Comparison of ENCODE assay signal across 20 mouse cellular contexts in the genomic region with DNA sequence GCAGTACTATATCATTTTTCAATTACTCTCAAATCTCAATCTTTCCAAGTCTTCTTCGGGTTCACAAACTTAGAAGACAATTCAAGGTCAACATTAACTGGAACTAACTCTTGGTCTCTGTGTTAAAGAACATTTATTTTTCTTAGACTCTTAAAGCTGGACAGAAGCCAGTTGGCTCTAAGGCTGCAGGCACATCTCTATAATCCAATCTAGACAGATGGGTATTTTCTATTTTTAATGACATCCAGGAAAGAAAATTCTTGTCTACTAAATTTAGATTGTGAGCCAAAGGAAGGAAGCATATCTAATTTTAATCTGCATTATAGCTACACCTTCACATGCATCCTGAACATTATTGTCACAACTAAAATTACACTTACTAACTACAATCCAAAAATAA. TPM values are rescaled to one million over a fixed set of nuclear protein-coding genes. Genes with fewer than 3 reads are reported as not detected.
A peak's percentile ranks its signal among the peaks of the same experiment; 100 is the strongest.
DNase-seq lines count a peak whose midpoint lies in the region; ATAC-seq lines count a peak whose summit lies in the region.
"Had no signal": no experiment of that assay in that cellular context is flagged by ENCODE, and none has a peak within 500 bp of the region (broad histone marks: within the 10 kb centered on the region; RNA-seq: fewer than 3 reads in every experiment).

No protein-coding gene starts in this region.

- intact Hi-C loops in heart, postnatal 10 days (cut with DNase I): no loop called here

- no peak for ATAC-seq in embryonic facial prominence, embryonic 14.5 days (ENCODE audit: low read depth)
- no peak for ATAC-seq in heart, embryonic 16.5 days (replicated peaks; ENCODE audit: extremely low read depth, insufficient read depth, low FRiP score)
- no peak for ATAC-seq in liver, embryonic 11.5 days (replicated peaks; ENCODE audit: low FRiP score)
- ATAC-seq: forebrain, embryonic 15.5 days; inflammation-experienced regulatory T-cells, adult 6 months; liver, embryonic 12.5 days had no signal

- H3K4me1 ChIP-seq in embryonic facial prominence, embryonic 14.5 days (ENCODE audit: control insufficient read depth, insufficient read depth, low read length): no peaks in the 10 kb centered on the region
- peaks cover 5% of the 10 kb centered on the region; the same call in 1 of the 2 replicates for H3K4me1 ChIP-seq in embryonic facial prominence, embryonic 10.5 days
- H3K4me1 ChIP-seq in heart, embryonic 16.5 days (ENCODE audit: control insufficient read depth, insufficient read depth, low read length): peaks cover 4% of the 10 kb centered on the region
- peaks cover 3% of the 10 kb centered on the region; the same call in 1 of the 2 replicates for H3K4me1 ChIP-seq in liver, embryonic 11.5 days (replicated peaks; ENCODE audit: control insufficient read depth, insufficient read depth, low read length)
- H3K4me1 ChIP-seq: hindbrain, embryonic 10.5 days; kidney, embryonic 15.5 days; lung, embryonic 15.5 days; midbrain, embryonic 15.5 days had no signal

- no peak overlapping the region for H3K4me3 ChIP-seq in embryonic facial prominence, embryonic 14.5 days (ENCODE audit: low read depth, low read length)
- H3K4me3 ChIP-seq in embryonic facial prominence, embryonic 10.5 days: no peak overlapping the region
- H3K4me3 ChIP-seq in heart, embryonic 16.5 days (ENCODE audit: low read length): no peak overlapping the region
- no peak overlapping the region for H3K4me3 ChIP-seq in liver, embryonic 11.5 days (ENCODE audit: low read depth, low read length)
- H3K4me3 ChIP-seq: forebrain, embryonic 15.5 days; gastrocnemius, adult 2 months; hindbrain, embryonic 10.5 days; kidney, embryonic 15.5 days; liver, embryonic 12.5 days; lung, embryonic 15.5 days; midbrain, embryonic 15.5 days had no signal

- peak; percentile 54 for DNase-seq in embryonic facial prominence, embryonic 14.5 days (ENCODE audit: low spot score)
- DNase-seq in embryonic facial prominence, embryonic 10.5 days (ENCODE audit: low spot score): no peak
- DNase-seq in heart, postnatal 10 days: no peak
- DNase-seq in left cerebral cortex, adult 11 months (ENCODE audit: low spot score): peak; percentile 19
- DNase-seq in left cerebral cortex, adult 8-10 months (ENCODE audit: low spot score in 2 of 2): no peak
- peak; percentile 79 for DNase-seq in brain, adult 2 months (ENCODE audit: low read depth, low spot score)
- DNase-seq in liver, embryonic 11.5 days (ENCODE audit: low spot score): no peak
- DNase-seq: cerebellum, postnatal 10 days; embryo, embryonic 11 days; gastrocnemius, adult 2 months; thymus, postnatal 4 days had no signal

- H3K27me3 ChIP-seq in embryonic facial prominence, embryonic 14.5 days (replicated peaks; ENCODE audit: control insufficient read depth, insufficient read depth, low read length): no peaks in the 10 kb centered on the region
- no peaks in the 10 kb centered on the region for H3K27me3 ChIP-seq in embryonic facial prominence, embryonic 10.5 days (replicated peaks; ENCODE audit: low read depth, poor library complexity, severe bottlenecking)
- no peaks in the 10 kb centered on the region for H3K27me3 ChIP-seq in heart, embryonic 16.5 days (ENCODE audit: control insufficient read depth, insufficient read depth, low read length)
- no peaks in the 10 kb centered on the region for H3K27me3 ChIP-seq in liver, embryonic 11.5 days (replicated peaks; ENCODE audit: control insufficient read depth, insufficient read depth, low read length)
- H3K27me3 ChIP-seq: CH12.LX; forebrain, embryonic 15.5 days; kidney, embryonic 15.5 days; liver, embryonic 12.5 days; lung, embryonic 15.5 days; midbrain, embryonic 15.5 days had no signal

- H3K27ac ChIP-seq in embryonic facial prominence, embryonic 14.5 days (replicated peaks; ENCODE audit: low read depth, low read length): no peak overlapping the region
- H3K27ac ChIP-seq in embryonic facial prominence, embryonic 10.5 days (replicated peaks): no peak overlapping the region
- peak overlapping the region; percentile 1; the same call in 1 of the 2 replicates for H3K27ac ChIP-seq in heart, embryonic 16.5 days (ENCODE audit: low read length)
- no peak overlapping the region for H3K27ac ChIP-seq in liver, embryonic 11.5 days (ENCODE audit: low read depth, low read length)
- H3K27ac ChIP-seq: forebrain, embryonic 15.5 days; gastrocnemius, adult 2 months; hindbrain, embryonic 10.5 days; liver, embryonic 12.5 days; lung, embryonic 15.5 days; midbrain, embryonic 15.5 days had no signal

- H3K36me3 ChIP-seq in embryonic facial prominence, embryonic 14.5 days (ENCODE audit: control insufficient read depth, insufficient read depth, low read length): peaks cover 7% of the 10 kb centered on the region; the same call in 1 of the 2 replicates
- H3K36me3 ChIP-seq in embryonic facial prominence, embryonic 10.5 days (replicated peaks): peaks cover 29% of the 10 kb centered on the region
- H3K36me3 ChIP-seq in heart, embryonic 16.5 days (ENCODE audit: control insufficient read depth, insufficient read depth): no peaks in the 10 kb centered on the region
- no peaks in the 10 kb centered on the region for H3K36me3 ChIP-seq in liver, embryonic 11.5 days (ENCODE audit: control insufficient read depth, insufficient read depth, low read length)
- H3K36me3 ChIP-seq: forebrain, embryonic 15.5 days; liver, embryonic 12.5 days; lung, embryonic 15.5 days; midbrain, embryonic 15.5 days had no signal

- 49% methylated on average over 1 of the region's 1 CpGs for whole genome bisulfite sequencing in embryonic facial prominence, embryonic 14.5 days
- 93% methylated on average over 1 of the region's 1 CpGs for WGBS in embryonic facial prominence, embryonic 10.5 days
- WGBS in heart, embryonic 16.5 days: 52% methylated on average over 1 of the region's 1 CpGs
- 90% methylated on average over 1 of the region's 1 CpGs for WGBS in liver, embryonic 11.5 days

- H3K9ac ChIP-seq in embryonic facial prominence, embryonic 14.5 days (ENCODE audit: low read depth, low read length): no peak overlapping the region
- H3K9ac ChIP-seq in heart, embryonic 16.5 days (ENCODE audit: low read length): no peak overlapping the region
- H3K9ac ChIP-seq in liver, embryonic 11.5 days (ENCODE audit: low read depth, low read length): no peak overlapping the region
- H3K9ac ChIP-seq: forebrain, embryonic 15.5 days; kidney, embryonic 15.5 days; liver, embryonic 12.5 days; lung, embryonic 15.5 days; midbrain, embryonic 15.5 days had no signal

- no peaks in the 10 kb centered on the region for H3K9me3 ChIP-seq in embryonic facial prominence, embryonic 14.5 days (ENCODE audit: control insufficient read depth, low read length)
- no peaks in the 10 kb centered on the region for H3K9me3 ChIP-seq in embryonic facial prominence, embryonic 10.5 days
- no peaks in the 10 kb centered on the region for H3K9me3 ChIP-seq in heart, embryonic 16.5 days (replicated peaks; ENCODE audit: control insufficient read depth, low read length)
- H3K9me3 ChIP-seq in liver, embryonic 11.5 days (ENCODE audit: control insufficient read depth, low read length): no peaks in the 10 kb centered on the region
- H3K9me3 ChIP-seq: forebrain, embryonic 15.5 days; hindbrain, embryonic 10.5 days; kidney, embryonic 15.5 days; liver, embryonic 12.5 days; lung, embryonic 15.5 days; midbrain, embryonic 15.5 days had no signal

- no peak overlapping the region for H3K4me2 ChIP-seq in embryonic facial prominence, embryonic 14.5 days (ENCODE audit: low read depth, low read length)
- H3K4me2 ChIP-seq in heart, embryonic 16.5 days (ENCODE audit: low read depth, low read length): no peak overlapping the region
- no peak overlapping the region for H3K4me2 ChIP-seq in liver, embryonic 11.5 days
- H3K4me2 ChIP-seq: forebrain, embryonic 15.5 days; kidney, embryonic 15.5 days; liver, embryonic 12.5 days; lung, embryonic 15.5 days; midbrain, embryonic 15.5 days had no signal

RNA-seq across cellular contexts. Expression of gene Scai, which starts 32.6 kb away (rescaled TPM):
- 8.9 and 10.2 TPM in 2 replicates for polyA plus RNA-seq in embryonic facial prominence, embryonic 14.5 days (2014; fragmentation: Nextera tagmentation; extraction: Ambion mirVana)
- 11.3 and 12.3 TPM in 2 replicates for polyA plus RNA-seq in embryonic facial prominence, embryonic 10.5 days (2016; fragmentation: Nextera tagmentation; extraction: Ambion mirVana)
- 5.3 and 5.4 TPM in 2 replicates for polyA plus RNA-seq in heart, embryonic 16.5 days (2015; fragmentation: Nextera tagmentation; extraction: Ambion mirVana)
- total RNA-seq in heart, postnatal 10 days (2021): 10 to 100 TPM; 11.1 to 11.7 TPM
- 10 to 100 TPM; 52.3 to 65.1 (median 57.8) TPM for total RNA-seq in left cerebral cortex, adult 8-10 months (2022)
- 4.7 and 5.1 TPM in 2 replicates for polyA plus RNA-seq in liver, embryonic 11.5 days (2014; fragmentation: Nextera tagmentation; extraction: Ambion mirVana)

Comparison
In these comparisons a context has a peak if more than half of its experiments do, and no peak if none do; other contexts are left out.
1. DNase-seq: peak in embryonic facial prominence, embryonic 14.5 days (single experiment), left cerebral cortex, adult 11 months (single experiment) and brain, adult 2 months (single experiment); none in embryonic facial prominence, embryonic 10.5 days (single experiment), heart, postnatal 10 days (0 of 2), left cerebral cortex, adult 8-10 months (0 of 2) and liver, embryonic 11.5 days (single experiment).